Mouse (Mus musculus) stomach, embryonic 16.5 days (tissue): ENCODE results near the gene Pde6b. TPM values are rescaled to one million over a fixed set of nuclear protein-coding genes. Genes with fewer than 3 reads are reported as not detected.

Experiments
- ATAC-seq: fragments of 200-750 bp; cut with Nextera tagmentation; 2 replicates; pipeline ENCODE4 v1.8.0; 2017; ENCODE audit warnings: moderate number of reproducible peaks, moderate TSS enrichment; ENCODE audit not compliant: insufficient read depth, low FRiP score
- H3K27ac ChIP-seq: fragments of 300-500 bp; sonication (generic); 2 replicates; pipeline ENCODE4 v1.5.1; 2014; ENCODE audit warnings: low read length
- H3K27me3 ChIP-seq: fragments of 300-500 bp; sonication (generic); 2 replicates; pipeline ENCODE4 v1.6.1; 2014; ENCODE audit warnings: low read length, control low read depth, mixed read lengths; ENCODE audit not compliant: control insufficient read depth, insufficient read depth
- H3K36me3 ChIP-seq: fragments of 300-500 bp; sonication (generic); 2 replicates; pipeline ENCODE4 v1.6.1; 2014; ENCODE audit warnings: low read length; ENCODE audit not compliant: control insufficient read depth, insufficient read depth
- H3K4me1 ChIP-seq: fragments of 300-500 bp; sonication (generic); 2 replicates; pipeline ENCODE4 v1.6.1; 2014; ENCODE audit warnings: low read length, control low read depth, mixed read lengths; ENCODE audit not compliant: control insufficient read depth, insufficient read depth
- H3K4me2 ChIP-seq: fragments of 300-500 bp; sonication (generic); 2 replicates; pipeline ENCODE4 v1.6.1; 2014; ENCODE audit warnings: low read depth, low read length, mixed read lengths
- H3K4me3 ChIP-seq: fragments of 300-500 bp; sonication (generic); replicated peaks from 2 replicates; pipeline ENCODE4 v1.5.1; 2014; ENCODE audit warnings: mild to moderate bottlenecking, low read length
- H3K9ac ChIP-seq: fragments of 300-500 bp; sonication (generic); 2 replicates; pipeline ENCODE4 v1.6.1; 2014; ENCODE audit warnings: low read length
- H3K9me3 ChIP-seq: fragments of 300-500 bp; sonication (generic); replicated peaks from 2 replicates; pipeline ENCODE4 v1.6.1; 2016; ENCODE audit warnings: low read length, control low read depth; ENCODE audit not compliant: control insufficient read depth
- WGBS: fragments of 180-500 bp; shearing (Covaris S2); extraction: QIAGEN DNeasy Blood & Tissue Kit; methylation state at CpG from one replicate; pipeline ENCODE4 v1.1.7; 2014; 5-methylcytosine and 5-hydroxymethylcytosine counted together
- polyA plus RNA-seq: library from polyadenylated mRNA; unstranded; fragments of >200 nt; fragmentation: Nextera tagmentation; extraction: Ambion mirVana; gene quantifications from 2 replicates; pipeline ENCODE4 v1.2.1, GENCODE M21; 2015

Gene Pde6b
- polyA plus RNA-seq, 1 experiment from 2014 or later, result 0.59 TPM

GRCm38 (mm10) chr5:108376059-108376458 is 12.1 kb upstream of the Pde6b start:
- no peaks in the 10 kb centered on the region for H3K9me3 ChIP-seq
- 62% methylated on average over 1 of the region's 1 CpGs for WGBS

GRCm38 (mm10) chr5:108378346-108378745 is 9.8 kb upstream of the Pde6b start:
- ATAC-seq, result no peak
- Histone ChIP-seq H3K4me1 (no peaks in the 10 kb centered on the region), H3K9me3 (no peaks in the 10 kb centered on the region), H3K36me3 (no peaks in the 10 kb centered on the region), H3K9ac (no peak overlapping the region), H3K4me2 (no peak overlapping the region), H3K27ac (no peak overlapping the region), H3K27me3 (no peaks in the 10 kb centered on the region; the same call in 1 of the 2 replicates), H3K4me3 (no peak overlapping the region)
- WGBS, result 81% methylated on average over 4 of the region's 4 CpGs

More at GRCm38 (mm10) chr5:108376059-108376458, 12.1 kb upstream of the Pde6b start:
- Histone ChIP-seq H3K4me3 (no peak overlapping the region), H3K27me3 (peaks cover 15% of the 10 kb centered on the region), H3K4me2 (no peak overlapping the region), H3K4me1 (no peaks in the 10 kb centered on the region), H3K27ac (no peak overlapping the region), H3K36me3 (no peaks in the 10 kb centered on the region), H3K9ac (no peak overlapping the region)
- ATAC-seq, result no peak

DNA sequence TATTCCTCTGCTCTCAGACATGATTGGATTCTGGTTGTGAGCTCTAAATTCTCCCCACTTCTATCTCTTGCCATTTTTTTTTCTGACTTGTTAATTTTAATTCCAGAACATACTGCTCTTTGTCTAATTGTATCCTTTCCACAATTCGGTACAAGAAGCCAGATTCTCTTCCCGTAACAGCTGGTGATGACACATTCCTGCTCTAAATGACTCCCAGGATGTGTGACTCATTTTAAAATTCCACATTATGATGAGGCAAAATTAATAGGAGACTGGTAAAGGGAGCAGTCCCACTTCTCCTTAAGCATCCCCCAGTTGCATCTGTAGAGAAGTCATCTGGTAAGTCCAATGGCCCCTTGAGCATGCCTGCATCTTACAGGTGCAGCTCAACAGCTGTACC is 2.6 kb upstream of the Pde6b start:
- no peak overlapping the region for H3K9ac ChIP-seq
- no peaks in the 10 kb centered on the region for H3K36me3 ChIP-seq
- no peak overlapping the region for H3K4me2 ChIP-seq
- no peak overlapping the region for H3K27ac ChIP-seq
- no peaks in the 10 kb centered on the region for H3K9me3 ChIP-seq
- H3K4me1 ChIP-seq, result no peaks in the 10 kb centered on the region
- no peak overlapping the region for H3K4me3 ChIP-seq
- no peak for ATAC-seq
- no peaks in the 10 kb centered on the region for H3K27me3 ChIP-seq
- 74% methylated on average over 2 of the region's 2 CpGs for WGBS

DNA sequence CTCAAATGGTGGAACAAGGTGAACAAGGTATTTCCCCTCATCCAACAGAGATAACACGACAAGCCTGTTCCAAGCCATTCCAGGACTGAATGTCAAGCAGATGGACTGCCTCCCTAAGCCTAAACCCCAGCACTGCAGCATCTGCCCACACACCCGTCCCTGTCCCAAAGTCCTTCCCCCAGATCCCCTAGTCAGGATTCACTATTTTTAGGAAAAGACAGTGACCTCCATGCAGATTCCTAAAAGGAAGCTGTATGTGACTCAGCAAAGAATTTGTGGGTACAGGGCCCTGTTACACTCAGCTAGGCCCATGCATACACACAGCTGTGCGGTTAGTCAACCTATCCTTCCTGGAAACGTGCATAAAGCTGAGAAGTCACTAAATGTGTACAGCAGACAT is 1.7 kb upstream of the Pde6b start:
- no peak for ATAC-seq
- no peaks in the 10 kb centered on the region for H3K9me3 ChIP-seq
- H3K4me1 ChIP-seq, result no peaks in the 10 kb centered on the region
- no peak overlapping the region for H3K4me3 ChIP-seq
- H3K9ac ChIP-seq, result no peak overlapping the region
- WGBS, result 66% methylated on average over 4 of the region's 4 CpGs
- no peaks in the 10 kb centered on the region for H3K36me3 ChIP-seq
- H3K4me2 ChIP-seq, result no peak overlapping the region
- no peak overlapping the region for H3K27ac ChIP-seq
- H3K27me3 ChIP-seq, result no peaks in the 10 kb centered on the region

- Histone ChIP-seq H3K4me2 (no peak overlapping the region), H3K9ac (no peak overlapping the region), H3K4me3 (no peak overlapping the region), H3K27ac (no peak overlapping the region), H3K9me3 (no peaks in the 10 kb centered on the region), H3K27me3 (no peaks in the 10 kb centered on the region), H3K4me1 (no peaks in the 10 kb centered on the region), H3K36me3 (no peaks in the 10 kb centered on the region)
- no peak for ATAC-seq
- 76% methylated on average over 3 of the region's 3 CpGs for WGBS
Observed at GRCm38 (mm10) chr5:108389744-108390143, 1.6 kb downstream of the Pde6b start.

- Histone ChIP-seq H3K4me1 (no peaks in the 10 kb centered on the region), H3K27ac (no peak overlapping the region), H3K4me3 (no peak overlapping the region), H3K9ac (no peak overlapping the region), H3K9me3 (no peaks in the 10 kb centered on the region), H3K4me2 (no peak overlapping the region), H3K27me3 (no peaks in the 10 kb centered on the region), H3K36me3 (no peaks in the 10 kb centered on the region)
- WGBS, result 82% methylated on average over 4 of the region's 4 CpGs
- no peak for ATAC-seq
Observed at GRCm38 (mm10) chr5:108403453-108403852, 15.3 kb downstream of the Pde6b start.

- Histone ChIP-seq H3K9ac (no peak overlapping the region), H3K4me2 (no peak overlapping the region), H3K4me3 (no peak overlapping the region), H3K27ac (no peak overlapping the region), H3K36me3 (no peaks in the 10 kb centered on the region), H3K27me3 (no peaks in the 10 kb centered on the region), H3K4me1 (no peaks in the 10 kb centered on the region), H3K9me3 (no peaks in the 10 kb centered on the region)
- ATAC-seq, result no peak
- 66% methylated on average over 1 of the region's 1 CpGs for WGBS
Observed at GRCm38 (mm10) chr5:108405460-108405859, 17.3 kb downstream of the Pde6b start.

- no peak for ATAC-seq
- Histone ChIP-seq H3K4me3 (no peak overlapping the region), H3K4me2 (no peak overlapping the region), H3K27me3 (no peaks in the 10 kb centered on the region), H3K9me3 (no peaks in the 10 kb centered on the region), H3K27ac (no peak overlapping the region), H3K9ac (no peak overlapping the region), H3K4me1 (no peaks in the 10 kb centered on the region), H3K36me3 (no peaks in the 10 kb centered on the region)
- 75% methylated on average over 2 of the region's 2 CpGs for WGBS
Observed at GRCm38 (mm10) chr5:108406977-108407376, 18.8 kb downstream of the Pde6b start.

GRCm38 (mm10) chr5:108414711-108415110 is 26.5 kb downstream of the Pde6b start:
- Histone ChIP-seq H3K4me2 (no peak overlapping the region), H3K9me3 (no peaks in the 10 kb centered on the region), H3K9ac (no peak overlapping the region), H3K4me3 (no peak overlapping the region), H3K27me3 (no peaks in the 10 kb centered on the region), H3K36me3 (no peaks in the 10 kb centered on the region), H3K4me1 (no peaks in the 10 kb centered on the region), H3K27ac (no peak overlapping the region)
- no peak for ATAC-seq
- 70% methylated on average over 2 of the region's 2 CpGs for WGBS

DNA sequence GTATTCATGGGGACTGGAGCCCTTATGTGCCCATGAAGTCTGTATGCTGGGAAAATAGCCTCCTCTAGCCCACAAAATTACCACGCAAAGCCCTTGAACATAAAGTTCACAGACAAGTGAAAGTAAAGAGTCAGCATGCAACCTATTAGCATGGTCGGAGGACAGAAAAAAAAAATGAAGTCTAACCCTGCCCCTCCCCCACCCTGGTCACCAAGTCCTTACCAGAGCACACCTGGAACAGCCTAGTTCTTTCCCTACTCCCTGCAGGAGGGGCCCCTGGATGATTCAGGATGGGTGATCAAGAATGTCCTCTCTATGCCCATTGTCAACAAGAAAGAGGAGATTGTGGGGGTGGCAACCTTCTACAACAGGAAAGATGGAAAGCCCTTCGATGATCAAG is 34.5 kb downstream of the Pde6b start:
- no peak overlapping the region for H3K4me3 ChIP-seq
- H3K27me3 ChIP-seq, result no peaks in the 10 kb centered on the region
- no peaks in the 10 kb centered on the region for H3K36me3 ChIP-seq
- H3K4me1 ChIP-seq, result no peaks in the 10 kb centered on the region
- no peak overlapping the region for H3K27ac ChIP-seq
- H3K9me3 ChIP-seq, result no peaks in the 10 kb centered on the region
- ATAC-seq, result no peak
- 79% methylated on average over 3 of the region's 3 CpGs for WGBS
- H3K9ac ChIP-seq, result no peak overlapping the region
- no peak overlapping the region for H3K4me2 ChIP-seq
